Mouse (Mus musculus) C2C12 (cell line): Measurements from ENCODE around the gene Tgfbr2.

Source experiments
- CEBPB ChIP-seq: IDR thresholded peaks from one replicate; pipeline ENCODE4 v1.6.1; 2011; ENCODE audit warnings: low read depth, mild to moderate bottlenecking, control low read depth, moderate library complexity
- CTCF ChIP-seq: IDR thresholded peaks from one replicate; pipeline ENCODE4 v1.5.1; 2011; ENCODE audit not compliant: control insufficient read depth, insufficient read depth, insufficient read length
- FOSL1 ChIP-seq: IDR thresholded peaks from one replicate; pipeline ENCODE4 v1.8.0; 2011; ENCODE audit warnings: mild to moderate bottlenecking, low read length; ENCODE audit not compliant: poor library complexity, insufficient read depth, severe bottlenecking
- MAX ChIP-seq: IDR thresholded peaks from one replicate; pipeline ENCODE4 v1.6.1; 2011; ENCODE audit warnings: mild to moderate bottlenecking, control low read depth
- MYOD1 ChIP-seq: IDR thresholded peaks from one replicate; pipeline ENCODE4 v1.6.1; 2011; ENCODE audit warnings: low read depth; ENCODE audit not compliant: control insufficient read depth, insufficient read length
- MYOG ChIP-seq: IDR thresholded peaks from one replicate; pipeline ENCODE4 v1.6.1; 2011; ENCODE audit not compliant: control insufficient read depth, insufficient read length; ENCODE audit errors: extremely low read depth
- USF1 ChIP-seq: IDR thresholded peaks from one replicate; pipeline ENCODE4 v1.6.1; 2011; ENCODE audit warnings: low read depth, mild to moderate bottlenecking, control low read depth, moderate library complexity

GRCm38 (mm10) chr9:116133312-116133980 is 41.7 kb downstream of the Tgfbr2 start:
- TF ChIP-seq CTCF (no peak), FOSL1 (no peak), CEBPB (no peak), MAX (no peak), MYOG (no peak), USF1 (no peak), MYOD1 (no peak)
